Mouse (Mus musculus) stomach, embryonic 16.5 days (tissue): Measurements from ENCODE around the gene Kcne3. TPM values are rescaled to one million over a fixed set of nuclear protein-coding genes. Genes with fewer than 3 reads are reported as not detected.

Experiments
- ATAC-seq: fragments of 200-750 bp; cut with Nextera tagmentation; 2 replicates; pipeline ENCODE4 v1.8.0; 2017; ENCODE audit warnings: moderate number of reproducible peaks, moderate TSS enrichment; ENCODE audit not compliant: insufficient read depth, low FRiP score
- H3K27ac ChIP-seq: fragments of 300-500 bp; sonication (generic); 2 replicates; pipeline ENCODE4 v1.5.1; 2014; ENCODE audit warnings: low read length
- H3K27me3 ChIP-seq: fragments of 300-500 bp; sonication (generic); 2 replicates; pipeline ENCODE4 v1.6.1; 2014; ENCODE audit warnings: low read length, control low read depth, mixed read lengths; ENCODE audit not compliant: control insufficient read depth, insufficient read depth
- H3K36me3 ChIP-seq: fragments of 300-500 bp; sonication (generic); 2 replicates; pipeline ENCODE4 v1.6.1; 2014; ENCODE audit warnings: low read length; ENCODE audit not compliant: control insufficient read depth, insufficient read depth
- H3K4me1 ChIP-seq: fragments of 300-500 bp; sonication (generic); 2 replicates; pipeline ENCODE4 v1.6.1; 2014; ENCODE audit warnings: low read length, control low read depth, mixed read lengths; ENCODE audit not compliant: control insufficient read depth, insufficient read depth
- H3K4me2 ChIP-seq: fragments of 300-500 bp; sonication (generic); 2 replicates; pipeline ENCODE4 v1.6.1; 2014; ENCODE audit warnings: low read depth, low read length, mixed read lengths
- H3K4me3 ChIP-seq: fragments of 300-500 bp; sonication (generic); replicated peaks from 2 replicates; pipeline ENCODE4 v1.5.1; 2014; ENCODE audit warnings: mild to moderate bottlenecking, low read length
- H3K9ac ChIP-seq: fragments of 300-500 bp; sonication (generic); 2 replicates; pipeline ENCODE4 v1.6.1; 2014; ENCODE audit warnings: low read length
- H3K9me3 ChIP-seq: fragments of 300-500 bp; sonication (generic); replicated peaks from 2 replicates; pipeline ENCODE4 v1.6.1; 2016; ENCODE audit warnings: low read length, control low read depth; ENCODE audit not compliant: control insufficient read depth
- WGBS: fragments of 180-500 bp; shearing (Covaris S2); extraction: QIAGEN DNeasy Blood & Tissue Kit; methylation state at CpG from one replicate; pipeline ENCODE4 v1.1.7; 2014; 5-methylcytosine and 5-hydroxymethylcytosine counted together
- polyA plus RNA-seq: library from polyadenylated mRNA; unstranded; fragments of >200 nt; fragmentation: Nextera tagmentation; extraction: Ambion mirVana; gene quantifications from 2 replicates; pipeline ENCODE4 v1.2.1, GENCODE M21; 2015

The Kcne3 gene
- polyA plus RNA-seq, 1 experiment from 2014 or later, result 13.9 TPM

DNA sequence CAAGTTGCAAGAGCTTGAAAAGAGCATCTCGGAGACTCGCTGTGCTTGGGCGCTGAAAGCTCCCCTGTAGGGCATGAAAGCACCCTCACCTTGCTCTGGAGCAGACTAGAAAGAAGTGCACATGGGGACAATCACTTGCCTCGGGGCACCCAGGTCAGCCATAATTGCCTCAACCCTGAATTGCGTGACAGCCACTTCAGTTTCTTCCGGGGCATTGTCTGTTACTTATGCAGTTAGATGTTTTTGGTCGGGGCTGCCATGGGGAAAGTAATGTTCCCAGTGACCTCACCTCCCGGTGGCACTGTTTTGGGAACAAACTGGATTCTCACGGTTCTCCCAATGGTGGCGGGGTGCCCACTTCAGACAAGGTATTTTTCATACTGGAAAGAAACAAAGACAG is 26.2 kb upstream of the Kcne3 start:
- Histone ChIP-seq H3K4me2 (no peak overlapping the region), H3K27ac (no peak overlapping the region), H3K27me3 (no peaks in the 10 kb centered on the region), H3K4me1 (no peaks in the 10 kb centered on the region), H3K9ac (no peak overlapping the region), H3K9me3 (no peaks in the 10 kb centered on the region), H3K4me3 (no peak overlapping the region), H3K36me3 (no peaks in the 10 kb centered on the region)
- no peak for ATAC-seq
- 64% methylated on average over 10 of the region's 10 CpGs for WGBS

DNA sequence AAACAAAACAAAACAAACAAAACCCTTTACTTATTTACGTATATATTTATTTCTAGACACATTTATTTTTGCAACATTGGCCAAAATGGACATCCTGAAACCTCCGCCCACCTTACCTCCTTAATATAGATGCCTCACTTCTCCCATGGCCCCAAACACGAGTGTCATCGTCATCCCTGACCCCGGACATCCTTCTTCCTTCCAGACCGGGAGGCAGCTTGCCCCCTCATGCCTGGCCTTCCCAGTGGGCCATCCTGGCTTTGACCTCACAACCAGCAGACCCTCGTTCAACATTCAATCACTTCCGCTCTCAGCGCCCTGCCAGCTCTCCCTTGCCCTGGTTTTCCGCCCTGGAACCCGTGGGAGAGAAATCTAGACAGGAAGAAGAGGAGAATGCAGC is 25.7 kb upstream of the Kcne3 start:
- Histone ChIP-seq H3K4me1 (no peaks in the 10 kb centered on the region), H3K4me3 (no peak overlapping the region), H3K36me3 (no peaks in the 10 kb centered on the region), H3K27ac (no peak overlapping the region), H3K9me3 (no peaks in the 10 kb centered on the region), H3K4me2 (no peak overlapping the region), H3K9ac (no peak overlapping the region), H3K27me3 (no peaks in the 10 kb centered on the region)
- ATAC-seq, result no peak
- WGBS, result 78% methylated on average over 11 of the region's 11 CpGs

DNA sequence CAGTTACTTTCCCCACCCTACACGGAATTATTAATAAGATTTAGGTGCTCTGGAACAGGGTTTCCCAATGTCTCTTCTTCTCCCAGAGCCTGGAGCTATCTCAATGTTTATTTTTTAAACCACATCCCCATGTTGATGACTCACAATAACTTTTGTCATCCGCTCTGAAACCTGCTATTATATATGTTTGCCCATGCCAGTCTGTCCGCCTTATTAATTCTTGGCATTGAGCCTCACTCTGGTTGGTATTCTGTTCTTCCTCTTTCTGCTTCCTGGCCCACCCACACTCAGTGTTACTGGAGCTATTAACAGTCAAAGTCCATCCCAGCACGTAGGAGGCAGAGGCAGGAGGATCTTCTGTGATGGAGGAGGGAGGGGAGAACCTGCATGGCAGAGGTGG is 18.6 kb upstream of the Kcne3 start:
- WGBS, result 67% methylated on average over 4 of the region's 4 CpGs
- H3K4me1 ChIP-seq, result peaks cover 4% of the 10 kb centered on the region; the same call in 1 of the 2 replicates

DNA sequence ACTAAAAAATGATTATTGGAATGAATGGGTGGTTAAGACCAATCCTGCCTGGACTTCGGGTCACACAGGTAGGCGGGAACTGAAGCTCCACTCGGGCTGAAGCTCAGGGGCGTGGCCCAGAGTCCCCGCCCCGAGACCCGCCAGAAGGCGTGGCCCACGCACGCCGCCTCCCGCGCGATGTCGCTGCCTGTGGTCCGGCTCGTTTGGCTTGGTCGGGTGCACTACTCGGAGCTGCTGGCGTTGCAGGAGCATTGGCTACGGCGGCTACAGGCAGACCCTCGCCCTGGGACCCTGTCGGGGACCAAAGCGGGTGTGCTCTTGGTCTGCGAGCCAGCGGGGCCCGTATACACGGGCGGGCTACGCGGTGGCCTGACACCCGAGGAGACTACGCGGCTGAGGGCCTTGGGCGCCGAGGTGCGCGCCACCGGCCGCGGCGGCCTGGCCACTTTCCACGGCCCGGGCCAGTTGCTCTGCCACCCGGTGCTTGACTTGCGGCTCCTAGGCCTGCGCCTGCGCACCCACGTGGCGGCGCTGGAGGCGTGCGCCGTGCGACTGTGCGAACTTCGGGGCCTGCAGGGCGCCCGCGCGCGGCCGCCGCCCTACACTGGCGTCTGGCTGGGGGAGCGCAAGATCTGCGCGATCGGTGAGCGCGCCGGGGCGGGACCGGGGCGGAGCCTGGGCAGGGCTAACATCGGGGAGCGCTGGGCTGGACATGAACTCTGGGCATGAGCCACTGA is 17.0 kb upstream of the Kcne3 start, which contains the start of gene Lipt2:
Lipt2 (plus strand) TSS at position 173 of the 737 bp plus-strand sequence.
- no peaks in the 10 kb centered on the region for H3K36me3 ChIP-seq
- H3K4me3 ChIP-seq, result peak within 1 kb of the TSS; percentile 92
- H3K4me1 ChIP-seq, result peaks cover 4% of the 10 kb centered on the region; the same call in 1 of the 2 replicates
- H3K4me2 ChIP-seq, result peak within 1 kb of the TSS; percentile 95
- peak within 1 kb of the TSS; percentile 96 for H3K9ac ChIP-seq
- H3K27ac ChIP-seq, result peak within 1 kb of the TSS; percentile 98
- H3K9me3 ChIP-seq, result no peaks in the 10 kb centered on the region
- H3K27me3 ChIP-seq, result no peaks in the 10 kb centered on the region
- under 1% methylated on average over 78 of the region's 78 CpGs for WGBS
- peak; percentile 97 for ATAC-seq

More for the DNA sequence above, 18.6 kb upstream of the Kcne3 start:
- Histone ChIP-seq H3K27ac (no peak overlapping the region), H3K4me2 (no peak overlapping the region), H3K27me3 (no peaks in the 10 kb centered on the region), H3K4me3 (no peak overlapping the region), H3K36me3 (no peaks in the 10 kb centered on the region), H3K9ac (no peak overlapping the region), H3K9me3 (no peaks in the 10 kb centered on the region)
- ATAC-seq, result no peak

DNA sequence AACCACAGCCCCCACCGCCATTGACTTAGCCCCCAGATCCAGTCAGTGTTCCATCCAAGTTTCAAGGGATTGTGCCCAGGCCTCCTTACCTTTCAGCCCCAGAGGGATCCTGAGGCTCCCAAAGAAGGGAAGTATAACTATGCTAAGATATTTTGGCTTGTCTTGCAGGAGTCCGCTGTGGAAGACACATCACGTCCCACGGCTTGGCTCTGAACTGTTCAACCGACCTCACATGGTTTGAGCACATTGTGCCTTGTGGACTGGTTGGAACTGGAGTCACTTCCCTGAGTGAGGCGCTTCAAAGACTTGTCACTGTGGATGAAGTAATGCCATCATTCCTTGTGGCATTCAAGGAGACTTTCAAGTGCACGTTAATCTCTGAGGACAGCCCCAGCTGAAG is 16.3 kb upstream of the Kcne3 start:
- no peak for ATAC-seq
- H3K4me2 ChIP-seq, result peak overlapping the region; percentile 95
- peaks cover 4% of the 10 kb centered on the region; the same call in 1 of the 2 replicates for H3K4me1 ChIP-seq
- 62% methylated on average over 7 of the region's 7 CpGs for WGBS
- H3K9ac ChIP-seq, result peak overlapping the region; percentile 96
- no peaks in the 10 kb centered on the region for H3K36me3 ChIP-seq
- peak overlapping the region; percentile 92 for H3K4me3 ChIP-seq
- no peaks in the 10 kb centered on the region for H3K27me3 ChIP-seq
- no peaks in the 10 kb centered on the region for H3K9me3 ChIP-seq
- H3K27ac ChIP-seq, result peak overlapping the region; percentile 37; the same call in 1 of the 2 replicates

DNA sequence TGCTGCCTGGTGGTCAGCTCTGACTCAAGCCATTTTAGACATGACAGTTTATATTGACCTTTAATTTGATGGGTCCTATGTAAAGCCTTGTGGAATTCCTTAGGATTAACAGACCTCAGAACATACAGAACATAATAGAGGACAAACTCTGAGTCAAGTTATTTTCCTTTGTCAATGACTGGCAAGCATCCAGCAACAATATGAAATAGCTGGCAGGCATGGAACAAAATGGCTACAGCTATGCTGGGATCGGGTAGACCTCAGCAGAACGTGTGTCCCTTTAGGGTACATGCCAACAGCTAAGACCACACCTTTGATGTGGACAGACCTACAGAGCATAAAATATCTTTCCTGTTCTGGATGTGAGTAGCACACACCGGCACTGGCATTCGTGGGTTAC is 12.8 kb upstream of the Kcne3 start:
- Histone ChIP-seq H3K9ac (no peak overlapping the region), H3K4me2 (no peak overlapping the region), H3K4me1 (peaks cover 4% of the 10 kb centered on the region; the same call in 1 of the 2 replicates), H3K27me3 (no peaks in the 10 kb centered on the region; the same call in 1 of the 2 replicates), H3K4me3 (no peak overlapping the region), H3K27ac (no peak overlapping the region), H3K36me3 (no peaks in the 10 kb centered on the region), H3K9me3 (no peaks in the 10 kb centered on the region)
- no peak for ATAC-seq
- 70% methylated on average over 4 of the region's 4 CpGs for WGBS

DNA sequence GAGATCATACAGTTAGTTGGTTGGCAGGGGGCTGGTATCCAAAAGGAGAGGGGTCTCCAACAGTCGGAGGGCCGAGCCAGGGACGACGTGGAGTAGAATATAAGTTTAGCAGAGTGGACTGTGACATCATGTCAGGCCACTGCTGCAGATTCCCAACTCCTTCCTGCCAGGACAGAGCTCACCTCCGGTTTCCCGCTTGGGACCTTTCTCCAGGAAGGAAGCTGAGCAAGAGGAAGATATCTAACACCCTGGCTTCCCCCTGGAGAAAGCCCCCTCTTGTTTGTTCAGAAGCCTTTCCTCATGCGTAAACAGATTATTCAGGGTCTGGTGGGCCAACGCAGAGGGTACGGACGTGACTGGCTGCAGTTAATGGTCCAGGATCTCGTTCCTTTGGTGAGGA is 7.6 kb upstream of the Kcne3 start:
- no peak overlapping the region for H3K4me3 ChIP-seq
- H3K36me3 ChIP-seq, result no peaks in the 10 kb centered on the region
- WGBS, result 66% methylated on average over 11 of the region's 11 CpGs
- no peaks in the 10 kb centered on the region; the same call in 1 of the 2 replicates for H3K27me3 ChIP-seq
- H3K9ac ChIP-seq, result no peak overlapping the region
- no peaks in the 10 kb centered on the region for H3K9me3 ChIP-seq
- no peak overlapping the region for H3K4me2 ChIP-seq
- H3K4me1 ChIP-seq, result no peaks in the 10 kb centered on the region
- no peak for ATAC-seq
- H3K27ac ChIP-seq, result no peak overlapping the region

DNA sequence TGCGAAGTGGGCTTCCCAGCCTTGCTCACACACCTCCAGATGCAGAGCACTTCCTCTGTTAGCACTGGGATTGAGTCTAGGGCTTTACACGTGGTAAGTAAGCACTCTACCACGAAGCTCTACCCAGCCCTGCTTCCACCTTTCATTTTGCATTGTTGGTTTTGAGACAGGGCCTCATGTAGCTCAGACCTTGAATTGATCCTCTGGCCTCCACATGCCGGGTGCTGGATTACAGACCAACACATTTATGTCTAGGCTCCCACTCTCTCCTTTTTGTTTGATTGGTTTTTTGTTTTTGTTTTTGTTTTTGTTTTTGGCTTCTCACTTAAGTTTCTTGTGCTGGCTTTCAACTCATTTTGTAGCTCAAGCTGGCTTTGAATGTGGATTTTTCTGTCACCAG is 5.5 kb upstream of the Kcne3 start:
- WGBS, result 49% methylated on average over 4 of the region's 4 CpGs
- no peaks in the 10 kb centered on the region for H3K36me3 ChIP-seq
- no peak for ATAC-seq

DNA sequence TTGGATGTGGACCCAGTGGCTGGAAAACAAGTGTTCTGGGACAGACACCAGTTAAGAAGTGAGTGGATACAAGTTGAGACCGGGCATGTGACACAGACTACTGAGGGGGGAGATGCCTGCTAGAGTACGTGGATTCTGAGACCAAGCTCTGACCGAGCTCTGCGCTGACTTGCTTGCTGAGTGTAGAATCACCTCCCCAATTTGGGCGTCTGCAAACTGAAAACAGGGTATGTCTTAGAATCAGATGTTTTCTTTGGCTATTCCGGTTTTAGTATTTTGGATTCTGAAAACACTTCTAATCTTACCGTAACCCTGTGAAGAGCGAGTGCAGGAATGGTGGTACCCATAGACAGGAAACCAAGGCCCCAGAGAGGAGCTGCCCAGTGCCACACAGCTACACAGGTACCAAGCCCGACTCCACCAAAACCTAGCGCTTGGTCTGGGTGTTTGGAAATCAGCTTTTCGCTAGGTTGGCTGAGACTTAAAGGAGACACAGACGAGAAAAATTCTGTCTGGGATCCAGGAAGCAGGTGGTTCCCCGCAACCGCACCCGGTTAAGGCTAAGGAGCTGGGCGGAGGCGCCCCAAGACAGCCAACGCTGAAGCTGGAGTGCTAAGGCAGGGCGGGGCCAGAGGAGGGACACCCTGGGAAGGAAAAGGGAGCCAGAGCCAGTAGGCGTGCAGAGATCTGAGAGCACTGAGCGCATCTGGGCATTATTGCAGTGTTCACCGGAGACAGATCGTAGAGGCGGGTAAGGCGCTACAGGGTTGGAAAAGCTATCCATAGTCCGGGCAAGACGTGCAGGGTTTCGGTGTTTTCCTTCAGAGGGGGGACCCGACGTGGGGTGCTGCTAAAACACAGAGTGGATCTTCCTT is 2.0 kb downstream of the Kcne3 start:
- Histone ChIP-seq H3K9me3 (no peaks in the 10 kb centered on the region), H3K9ac (peak overlapping the region; percentile 54), H3K27me3 (peaks cover 9% of the 10 kb centered on the region; the same call in 1 of the 2 replicates), H3K4me2 (peak overlapping the region; percentile 68), H3K27ac (peak overlapping the region; percentile 23), H3K4me3 (peak overlapping the region; percentile 50), H3K4me1 (peaks cover 14% of the 10 kb centered on the region), H3K36me3 (no peaks in the 10 kb centered on the region)
- ATAC-seq, result peak; percentile 84
- WGBS, result 11% methylated on average over 30 of the region's 30 CpGs

More for the DNA sequence above, 5.5 kb upstream of the Kcne3 start:
- H3K27ac ChIP-seq, result no peak overlapping the region
- no peaks in the 10 kb centered on the region for H3K4me1 ChIP-seq
- H3K27me3 ChIP-seq, result 0 out of 2 replicates have a peak, but pooled peaks cover 4% of the 10 kb centered on the region
- H3K4me2 ChIP-seq, result no peak overlapping the region
- H3K9me3 ChIP-seq, result no peaks in the 10 kb centered on the region
- H3K4me3 ChIP-seq, result no peak overlapping the region
- no peak overlapping the region for H3K9ac ChIP-seq
